Mouse (Mus musculus): Measurements from ENCODE around the gene Mad1l1. TPM values are rescaled to one million over a fixed set of nuclear protein-coding genes. Genes with fewer than 3 reads are reported as not detected.

The Mad1l1 gene
- total RNA-seq, 2 experiments from 2014 or later = 24.2 to 34.4 TPM

- no peak for DNase-seq (ENCODE audit: low spot score in 2 of 2)
Measured at GRCm38 (mm10) chr5:139965596-139965995, 355.8 kb downstream of the Mad1l1 start.

GRCm38 (mm10) chr5:139964391-139964790, 357.0 kb downstream of the Mad1l1 start:
- no peak for DNase-seq (ENCODE audit: low spot score in 2 of 2)

GRCm38 (mm10) chr5:139959741-139960140, 361.6 kb downstream of the Mad1l1 start:
- DNase-seq (ENCODE audit: low spot score in 2 of 2) = no peak

Other genes with a start within 250 kb of the Mad1l1 start
- 10 to 100 TPM; 20.5 to 21.2 TPM for gene Nudt1, start 104 bp upstream of the Mad1l1 start, total RNA-seq (2021)
- 10 to 100 TPM; 13.4 to 15.0 TPM for gene Mrm2, start 10.3 kb upstream of the Mad1l1 start, total RNA-seq (2021)
- gene Snx8, start 67.7 kb upstream of the Mad1l1 start, total RNA-seq (2021) = 10 to 100 TPM; 28.0 to 29.5 TPM
- gene Eif3b, start 97.8 kb upstream of the Mad1l1 start, total RNA-seq (2021) = 100 to 1,000 TPM; 147 to 157 TPM
- under 1 TPM; 0.08 to 0.23 TPM for gene Gm4869, start 124.1 kb upstream of the Mad1l1 start, total RNA-seq (2021)
- gene Chst12, start 184.0 kb upstream of the Mad1l1 start, total RNA-seq (2021) = 10 to 100 TPM; 11.0 to 11.8 TPM
- gene Grifin, start 243.5 kb upstream of the Mad1l1 start, total RNA-seq (2021) = not detected